Mouse (Mus musculus) kidney, postnatal 14 days (tissue): ENCODE results near the gene Rnase2a.
"Not testable (repeated sequence)": the region's sequence is repeated elsewhere in the genome, so short reads cannot be mapped to it uniquely, and the experiment has no call there.

Source experiments
- DNase-seq: peaks from one replicate; pipeline ENCODE4 v3.0.0; 2022; ENCODE audit warnings: mixed read lengths

Gene Rnase2a

DNA sequence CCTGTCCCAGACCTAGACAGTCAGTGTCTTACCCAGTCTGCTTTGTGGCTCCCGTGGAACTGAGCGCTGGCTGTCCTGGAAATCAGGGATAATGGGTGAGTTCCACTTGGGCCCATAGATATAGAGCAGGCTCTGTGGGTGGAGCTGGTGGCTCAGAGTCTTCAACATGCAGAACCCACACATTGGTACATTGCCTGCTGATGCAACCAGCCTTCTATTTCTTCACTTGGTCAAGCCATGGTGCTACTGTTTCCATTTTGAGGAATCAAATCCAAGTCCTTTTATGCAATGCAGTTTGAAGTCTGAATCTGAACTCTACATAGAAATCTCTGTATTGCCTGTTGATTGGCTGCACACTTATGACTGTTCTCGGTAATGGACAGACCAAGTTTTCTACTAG lies at the start of gene Rnase2a:
Rnase2a (minus strand) TSS at position 72 of the 400 bp plus-strand sequence.
- DNase-seq, result no peak

DNA sequence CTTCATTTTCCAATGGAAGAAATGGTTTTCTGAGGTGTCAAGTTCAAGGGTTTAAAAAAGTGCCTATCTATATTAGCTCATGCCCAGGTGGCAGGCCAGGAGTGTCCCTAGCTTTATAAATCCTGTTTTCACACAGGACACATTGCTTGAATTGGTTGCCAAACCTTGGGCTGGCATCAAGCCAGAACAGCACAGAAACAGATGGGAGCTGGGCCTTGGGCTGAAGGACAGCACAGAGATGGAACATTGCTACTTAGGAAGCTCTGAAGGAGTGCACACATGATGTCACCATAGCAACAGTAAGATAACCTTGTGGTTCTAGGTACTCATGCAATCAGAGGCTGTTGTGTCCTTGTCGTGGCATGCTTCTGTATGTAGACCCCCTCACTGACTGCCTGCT lies 35.6 kb upstream of the Rnase2a start:
- DNase-seq, result no peak

DNA sequence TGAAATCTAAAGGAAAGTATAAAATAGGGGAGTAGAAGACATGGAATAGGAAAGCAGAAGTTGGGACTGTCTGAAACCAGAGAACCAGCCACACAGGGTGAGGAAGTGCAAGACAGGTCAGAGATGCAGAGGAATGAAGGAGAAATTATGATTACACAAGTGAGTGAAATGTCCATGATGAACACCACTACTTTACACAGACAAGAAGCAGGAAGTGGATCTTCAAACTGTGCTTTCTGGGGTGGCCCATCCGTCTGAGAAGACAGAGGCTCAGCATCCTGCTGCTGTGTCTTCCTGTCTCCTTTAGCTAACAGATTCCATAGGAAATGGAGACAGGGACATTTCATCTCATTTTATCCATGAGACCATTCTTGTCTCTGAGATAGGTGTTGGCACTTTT lies 22.6 kb upstream of the Rnase2a start:
- not testable (repeated sequence) for DNase-seq

DNA sequence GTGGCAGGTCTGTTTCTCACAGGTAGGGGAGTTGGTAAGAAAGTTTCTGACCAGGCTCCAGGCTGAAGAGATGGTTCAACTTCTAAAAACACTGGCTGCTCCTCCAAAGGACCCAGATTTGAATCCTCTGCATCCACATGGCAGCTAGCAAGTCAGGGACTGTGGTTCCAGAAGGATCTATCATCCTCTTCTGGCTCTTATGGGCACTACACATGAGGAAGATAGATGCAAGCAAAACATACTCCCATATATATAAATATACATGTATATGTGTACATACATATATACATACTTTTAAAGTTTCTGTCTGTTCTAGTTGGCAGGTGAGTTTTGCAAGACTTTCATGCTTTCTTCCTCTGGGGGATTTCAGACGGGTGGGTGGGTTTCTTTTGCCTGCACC lies 12.8 kb upstream of the Rnase2a start:
- DNase-seq, result no peak

DNA sequence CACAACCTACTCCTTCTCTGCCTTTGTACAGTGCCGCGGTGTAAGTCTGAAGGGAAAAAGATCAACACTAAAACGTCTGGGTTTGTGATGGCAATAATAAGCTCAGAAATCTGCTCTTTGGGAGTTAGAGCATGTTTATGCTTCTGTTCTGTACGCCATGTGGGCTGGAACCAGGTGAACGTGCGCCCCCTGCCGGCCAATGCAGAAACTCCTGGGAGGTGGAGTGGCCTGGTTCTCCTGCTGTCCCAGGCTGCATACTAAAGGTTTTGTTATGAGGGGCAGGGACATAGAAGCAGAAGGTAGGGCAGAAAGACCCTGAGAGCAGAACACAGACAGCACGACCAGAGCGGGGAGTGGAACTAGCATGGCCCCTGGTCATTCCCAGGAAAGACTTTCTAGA lies 10.2 kb upstream of the Rnase2a start:
- DNase-seq, result peak; percentile 79

DNA sequence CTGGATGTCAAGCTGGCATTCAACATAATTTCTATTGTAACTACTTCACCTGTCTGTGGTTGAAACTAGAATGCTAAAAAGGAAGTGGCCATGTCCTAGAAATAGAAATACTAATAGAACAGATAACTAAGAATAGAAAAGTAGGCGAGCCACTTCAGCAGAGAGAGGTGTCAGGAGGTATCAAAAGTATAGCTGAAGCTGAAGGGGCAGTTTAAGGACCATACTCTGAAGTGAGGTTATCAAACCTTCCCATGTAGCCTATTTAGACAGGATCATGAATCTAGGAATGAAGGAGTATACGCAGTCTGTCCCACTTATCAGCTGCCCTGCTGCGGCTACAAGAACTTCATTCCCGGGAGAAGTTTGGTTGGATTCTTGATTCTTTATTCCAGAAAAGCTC lies 9.8 kb upstream of the Rnase2a start:
- no peak for DNase-seq

DNA sequence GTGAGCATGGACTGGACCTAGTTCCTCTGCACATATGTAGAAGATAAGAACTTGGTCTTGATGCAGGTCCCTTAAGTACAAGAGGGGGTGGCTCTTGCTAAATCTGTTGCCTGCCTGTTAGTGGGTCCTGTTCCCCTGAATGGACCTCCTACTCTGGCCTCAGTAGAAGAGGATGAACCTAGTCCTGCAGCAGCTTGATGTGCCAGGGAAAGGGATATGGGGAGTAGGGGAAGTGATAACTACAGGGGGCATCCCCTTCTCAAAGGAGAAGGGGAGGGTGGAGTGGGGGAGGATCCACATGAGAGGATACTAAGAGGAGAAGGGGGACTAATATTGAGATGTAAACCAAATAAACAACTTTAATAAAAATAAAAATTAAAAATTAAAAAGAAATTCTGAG lies 6.5 kb upstream of the Rnase2a start:
- no peak for DNase-seq

DNA sequence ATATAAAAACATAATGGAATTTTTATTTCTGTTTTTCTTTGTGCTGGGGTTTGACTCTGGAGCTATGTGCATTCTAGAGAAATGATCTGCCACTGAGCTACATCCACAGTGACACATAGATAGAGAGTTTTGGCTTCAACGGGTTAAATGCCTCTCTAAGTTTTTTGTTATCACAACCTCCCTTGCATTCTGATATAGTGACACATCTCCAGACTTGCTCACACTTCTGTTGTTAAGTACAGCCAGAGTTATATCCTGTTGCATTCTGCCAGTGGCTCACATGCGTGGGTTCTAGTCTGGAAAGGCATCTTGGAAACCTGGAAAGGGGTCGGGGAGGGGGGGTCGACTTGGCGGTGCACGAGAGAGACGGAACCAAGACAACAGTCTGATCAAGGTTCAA lies 3.8 kb upstream of the Rnase2a start:
- DNase-seq, result no peak

DNA sequence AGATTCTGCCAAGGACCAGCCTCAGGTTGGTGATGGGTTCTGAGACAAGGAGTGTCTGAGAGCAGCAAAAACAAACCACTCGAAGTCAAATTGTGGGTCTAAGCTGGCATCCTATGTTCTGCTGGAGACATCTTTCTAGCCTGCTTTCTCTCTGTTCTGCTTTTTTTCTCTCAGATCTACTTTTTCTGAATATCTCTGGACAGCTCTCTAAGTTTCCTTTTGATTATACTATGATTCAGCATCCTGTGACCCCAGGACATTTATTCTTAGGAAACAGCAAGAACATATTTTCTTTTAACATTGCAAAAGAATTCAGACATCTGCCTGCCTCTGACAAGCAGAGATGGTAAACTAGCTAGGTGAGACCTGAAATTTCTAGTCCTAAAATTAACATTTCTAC lies 2.3 kb downstream of the Rnase2a start:
- no peak for DNase-seq

DNA sequence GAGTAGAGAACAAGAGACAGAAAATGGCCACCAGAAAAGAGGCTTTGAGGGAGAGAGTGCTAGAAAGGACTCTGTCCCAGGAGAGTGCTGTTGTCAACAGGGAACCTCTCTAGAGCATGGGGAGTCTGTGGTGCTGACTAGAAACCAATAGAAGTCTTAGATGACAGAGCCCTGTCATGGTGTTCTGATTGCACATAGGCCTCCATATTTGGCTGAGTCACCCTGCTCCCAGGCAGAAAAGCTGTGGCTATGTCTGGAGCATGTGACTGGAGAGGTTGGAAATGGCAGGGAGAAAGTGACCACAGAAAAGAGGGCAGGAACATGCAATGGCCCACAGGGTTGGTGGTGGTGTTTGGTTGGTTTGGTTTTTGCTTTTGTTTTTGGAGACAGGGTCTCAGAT lies 3.7 kb downstream of the Rnase2a start:
- DNase-seq, result not testable (repeated sequence)

DNA sequence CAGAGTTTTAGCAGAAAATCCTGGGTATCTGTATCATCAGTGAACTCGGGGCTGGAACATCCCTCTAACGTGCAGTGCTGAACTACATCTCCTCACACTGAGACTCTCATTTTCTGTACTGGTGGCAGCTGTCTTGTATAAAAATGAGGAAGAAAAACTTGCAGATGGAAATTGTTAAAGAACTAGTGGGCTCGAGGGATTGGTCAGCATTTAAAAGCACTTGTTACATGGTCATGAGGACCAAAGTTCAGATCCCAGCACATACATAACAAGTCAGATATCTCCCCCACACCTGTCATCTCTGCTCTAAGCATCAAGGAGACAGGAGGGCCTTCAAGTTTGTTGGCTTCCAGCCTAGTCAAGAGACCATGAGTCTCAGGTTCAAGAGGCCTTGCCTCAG lies 5.6 kb downstream of the Rnase2a start:
- DNase-seq, result no peak

DNA sequence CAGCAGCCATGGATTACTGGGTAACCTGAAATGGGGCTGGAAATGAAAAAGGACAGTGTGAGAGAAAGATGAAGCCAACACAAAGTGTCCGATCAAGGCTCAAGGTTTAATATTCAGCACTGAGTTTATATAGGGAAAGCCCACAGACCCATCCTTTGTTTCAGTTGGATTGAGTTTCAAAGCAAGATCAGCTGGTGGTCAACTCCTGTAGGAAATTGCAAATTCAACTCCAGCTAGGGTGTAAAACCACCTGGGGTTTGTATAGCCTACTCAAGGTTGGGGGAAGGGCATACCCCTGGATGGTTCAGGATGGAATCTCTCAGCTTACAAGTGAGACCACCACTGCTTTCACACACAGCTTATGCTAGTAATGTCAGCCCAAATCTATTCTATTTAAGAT lies 8.2 kb downstream of the Rnase2a start:
- no peak for DNase-seq

DNA sequence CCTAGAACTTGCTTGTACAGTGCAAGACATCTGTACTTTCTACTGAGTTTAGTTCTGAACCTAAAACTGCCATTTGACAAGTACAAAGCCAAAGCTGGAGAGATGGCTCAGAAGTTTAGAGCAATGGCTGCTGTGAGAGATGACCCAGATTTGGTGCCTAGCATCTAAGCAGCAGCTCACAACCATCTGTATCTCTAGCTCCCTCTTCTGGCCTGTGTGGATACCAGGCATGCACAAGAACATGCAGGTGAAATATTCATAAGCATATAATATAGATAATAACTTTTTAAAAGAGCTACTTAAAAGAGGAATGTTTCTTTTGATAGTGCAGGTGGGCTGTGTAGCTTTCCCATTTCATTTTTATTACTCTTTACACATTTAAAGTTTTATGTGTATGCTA lies 15.0 kb downstream of the Rnase2a start:
- peak; percentile 55 for DNase-seq

DNA sequence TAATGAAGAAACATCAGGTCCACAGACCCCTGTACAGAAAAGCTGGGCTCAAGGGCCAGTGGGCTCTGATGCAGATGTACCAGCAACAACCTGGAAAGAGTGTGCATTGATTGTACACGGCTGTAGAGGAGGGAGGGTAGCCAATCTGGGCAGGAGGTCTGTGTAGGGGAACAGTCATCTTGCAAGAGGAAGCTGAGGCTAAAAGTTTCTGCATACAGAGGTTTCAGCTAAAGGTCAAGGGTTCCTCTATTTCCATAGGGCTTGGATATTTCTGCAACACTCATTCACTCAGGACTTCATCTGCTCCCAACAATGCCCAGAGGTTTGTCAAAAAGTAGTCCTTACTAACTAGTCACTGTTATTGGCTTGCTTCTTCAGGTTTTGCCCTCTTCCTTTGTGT lies 18.4 kb downstream of the Rnase2a start:
- not testable (repeated sequence) for DNase-seq

DNA sequence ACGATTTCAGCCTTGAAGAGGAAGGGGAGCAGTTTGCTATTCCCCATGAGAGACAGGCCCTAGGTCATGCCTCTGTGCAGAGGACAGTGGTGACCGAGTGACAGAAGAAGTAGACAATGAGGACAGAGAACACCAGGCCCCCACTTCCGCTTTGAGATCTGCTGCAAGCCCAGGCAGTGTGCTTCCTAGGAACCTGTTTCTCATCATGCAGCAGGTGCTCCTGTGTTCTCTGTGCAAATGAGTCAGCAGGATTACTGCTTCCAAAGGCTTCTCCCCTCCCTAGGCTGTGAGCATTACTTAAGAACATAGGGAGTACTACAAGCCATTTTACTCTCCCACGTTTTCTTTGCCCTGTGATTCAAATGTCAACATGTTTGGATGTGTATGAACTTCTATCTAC lies 26.3 kb downstream of the Rnase2a start:
- not testable (repeated sequence) for DNase-seq

DNA sequence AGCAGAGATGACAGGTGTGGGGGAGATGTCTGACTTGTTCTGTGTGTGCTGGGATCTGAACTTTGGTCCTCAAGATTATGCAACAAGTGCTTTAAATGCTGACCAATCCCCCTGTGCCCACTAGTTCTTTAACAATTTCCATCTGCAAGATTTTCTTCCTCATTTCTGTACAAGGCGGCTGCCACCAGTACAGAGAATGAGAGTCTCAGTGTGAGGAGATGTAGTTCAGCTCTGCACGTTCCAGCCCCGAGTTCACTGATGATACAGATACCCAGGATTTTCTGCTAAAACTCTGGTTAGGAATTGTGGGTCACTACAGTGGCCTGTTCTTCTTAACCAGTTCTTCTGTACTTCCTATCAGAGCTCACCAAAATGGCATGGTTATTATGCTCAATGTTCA lies 35.8 kb downstream of the Rnase2a start:
- not testable (repeated sequence) for DNase-seq
